Mouse (Mus musculus): ENCODE results near the gene Clpsl2. TPM values are rescaled to one million over a fixed set of nuclear protein-coding genes. Genes with fewer than 3 reads are reported as not detected.

Clpsl2 gene
- polyA plus RNA-seq, 1 experiment = not detected

GRCm38 (mm10) chr17:28511616-28512541, 37.3 kb upstream of the Clpsl2 start:
- Histone ChIP-seq H3K27me3 (ENCODE audit: control insufficient read depth) (peaks cover 24% of the 10 kb centered on the region), H3K4me3 (replicated peaks) (no peak overlapping the region), H3K36me3 (ENCODE audit: control insufficient read depth) (no peaks in the 10 kb centered on the region), H3K9me3 (ENCODE audit: control insufficient read depth, low read length) (no peaks in the 10 kb centered on the region; the same call in 1 of the 2 replicates), H3K4me1 (ENCODE audit: control insufficient read depth) (peaks cover 5% of the 10 kb centered on the region)
- TF ChIP-seq TAL1 (IDR thresholded peaks at IDR 0.05; ENCODE audit: low read length) (no peak), GATA1 (IDR thresholded peaks at IDR 0.05; ENCODE audit: low read length) (no peak)

GRCm38 (mm10) chr17:28512696-28513095, 36.5 kb upstream of the Clpsl2 start:
- TF ChIP-seq TAL1 (IDR thresholded peaks at IDR 0.05; ENCODE audit: low read length) (no peak), GATA1 (IDR thresholded peaks at IDR 0.05; ENCODE audit: low read length) (no peak)
- H3K4me1 ChIP-seq (ENCODE audit: control insufficient read depth) = peaks cover 5% of the 10 kb centered on the region
- no peak overlapping the region for H3K4me3 ChIP-seq (replicated peaks)
- peaks cover 31% of the 10 kb centered on the region for H3K27me3 ChIP-seq (ENCODE audit: control insufficient read depth)
- no peaks in the 10 kb centered on the region for H3K36me3 ChIP-seq (ENCODE audit: control insufficient read depth)
- H3K9me3 ChIP-seq (ENCODE audit: control insufficient read depth, low read length) = no peaks in the 10 kb centered on the region; the same call in 1 of the 2 replicates

GRCm38 (mm10) chr17:28513337-28513736, 35.9 kb upstream of the Clpsl2 start:
- H3K27me3 ChIP-seq (ENCODE audit: control insufficient read depth) = peaks cover 38% of the 10 kb centered on the region
- peaks cover 5% of the 10 kb centered on the region for H3K4me1 ChIP-seq (ENCODE audit: control insufficient read depth)
- H3K36me3 ChIP-seq (ENCODE audit: control insufficient read depth) = no peaks in the 10 kb centered on the region
- TF ChIP-seq TAL1 (IDR thresholded peaks at IDR 0.05; ENCODE audit: low read length) = no peak
- no peak for TF ChIP-seq GATA1 (IDR thresholded peaks at IDR 0.05; ENCODE audit: low read length)
- H3K9me3 ChIP-seq (ENCODE audit: control insufficient read depth, low read length) = no peaks in the 10 kb centered on the region; the same call in 1 of the 2 replicates
- no peak overlapping the region for H3K4me3 ChIP-seq (replicated peaks)

GRCm38 (mm10) chr17:28513844-28514243, 35.4 kb upstream of the Clpsl2 start:
- Histone ChIP-seq H3K27me3 (ENCODE audit: control insufficient read depth) (peaks cover 43% of the 10 kb centered on the region), H3K36me3 (ENCODE audit: control insufficient read depth) (no peaks in the 10 kb centered on the region), H3K4me3 (replicated peaks) (no peak overlapping the region), H3K9me3 (ENCODE audit: control insufficient read depth, low read length) (no peaks in the 10 kb centered on the region; the same call in 1 of the 2 replicates), H3K4me1 (ENCODE audit: control insufficient read depth) (peaks cover 5% of the 10 kb centered on the region)
- TF ChIP-seq TAL1 (IDR thresholded peaks at IDR 0.05; ENCODE audit: low read length) (no peak), GATA1 (IDR thresholded peaks at IDR 0.05; ENCODE audit: low read length) (no peak)

- TF ChIP-seq TAL1 (IDR thresholded peaks at IDR 0.05; ENCODE audit: low read length) (no peak), GATA1 (IDR thresholded peaks at IDR 0.05; ENCODE audit: low read length) (no peak)
- Histone ChIP-seq H3K27me3 (ENCODE audit: control insufficient read depth) (peaks cover 48% of the 10 kb centered on the region), H3K4me1 (ENCODE audit: control insufficient read depth) (peaks cover 5% of the 10 kb centered on the region), H3K36me3 (ENCODE audit: control insufficient read depth) (no peaks in the 10 kb centered on the region), H3K9me3 (ENCODE audit: control insufficient read depth, low read length) (no peaks in the 10 kb centered on the region), H3K4me3 (replicated peaks) (no peak overlapping the region)
Measured at GRCm38 (mm10) chr17:28514555-28514954, 34.7 kb upstream of the Clpsl2 start.

- H3K4me1 ChIP-seq (ENCODE audit: control insufficient read depth) = peaks cover 5% of the 10 kb centered on the region
Measured at GRCm38 (mm10) chr17:28515431-28516341, 33.5 kb upstream of the Clpsl2 start.

GRCm38 (mm10) chr17:28516881-28517280, 32.3 kb upstream of the Clpsl2 start:
- Histone ChIP-seq H3K27me3 (ENCODE audit: control insufficient read depth) (peaks cover 48% of the 10 kb centered on the region), H3K36me3 (ENCODE audit: control insufficient read depth) (no peaks in the 10 kb centered on the region)

More at GRCm38 (mm10) chr17:28515431-28516341, 33.5 kb upstream of the Clpsl2 start:
- Histone ChIP-seq H3K4me3 (replicated peaks) (no peak overlapping the region), H3K27me3 (ENCODE audit: control insufficient read depth) (peaks cover 44% of the 10 kb centered on the region), H3K9me3 (ENCODE audit: control insufficient read depth, low read length) (no peaks in the 10 kb centered on the region), H3K36me3 (ENCODE audit: control insufficient read depth) (no peaks in the 10 kb centered on the region)
- TF ChIP-seq GATA1 (IDR thresholded peaks at IDR 0.05; ENCODE audit: low read length) = no peak
- TF ChIP-seq TAL1 (IDR thresholded peaks at IDR 0.05; ENCODE audit: low read length) = no peak

GRCm38 (mm10) chr17:28517441-28517955, 31.7 kb upstream of the Clpsl2 start, which contains the start of gene Fkbp5:
Gene Fkbp5, minus strand, starts transcription at chr17:28517527.
- no peaks in the 10 kb centered on the region for H3K36me3 ChIP-seq (ENCODE audit: control insufficient read depth)
- peaks cover 3% of the 10 kb centered on the region for H3K4me1 ChIP-seq (ENCODE audit: control insufficient read depth)
- no peak for TF ChIP-seq GATA1 (IDR thresholded peaks at IDR 0.05; ENCODE audit: low read length)
- no peak for TF ChIP-seq TAL1 (IDR thresholded peaks at IDR 0.05; ENCODE audit: low read length)
- peaks cover 50% of the 10 kb centered on the region for H3K27me3 ChIP-seq (ENCODE audit: control insufficient read depth)
- no peaks in the 10 kb centered on the region for H3K9me3 ChIP-seq (ENCODE audit: control insufficient read depth, low read length)
- H3K4me3 ChIP-seq (replicated peaks) = no peak within 1 kb of the TSS

More at GRCm38 (mm10) chr17:28516881-28517280, 32.3 kb upstream of the Clpsl2 start:
- TF ChIP-seq TAL1 (IDR thresholded peaks at IDR 0.05; ENCODE audit: low read length) = no peak
- no peak for TF ChIP-seq GATA1 (IDR thresholded peaks at IDR 0.05; ENCODE audit: low read length)
- H3K4me1 ChIP-seq (ENCODE audit: control insufficient read depth) = peaks cover 4% of the 10 kb centered on the region; the same call in 1 of the 2 replicates
- H3K4me3 ChIP-seq (replicated peaks) = no peak overlapping the region
- no peaks in the 10 kb centered on the region for H3K9me3 ChIP-seq (ENCODE audit: control insufficient read depth, low read length)

Data from erythroblast, embryonic 14.5 days (primary cell).